Mouse (Mus musculus) erythroid progenitor cell, adult 5-6 weeks (primary cell): Measurements from ENCODE around the gene Zbtb42. TPM values are rescaled to one million over a fixed set of nuclear protein-coding genes. Genes with fewer than 3 reads are reported as not detected.

Source experiments
- ATAC-seq: replicated peaks from 2 replicates; pipeline ENCODE4 v1.8.0; 2016; ENCODE audit warnings: moderate number of reproducible peaks, mild to moderate bottlenecking, moderate TSS enrichment, inconsistent platforms; ENCODE audit not compliant: poor library complexity, low FRiP score, severe bottlenecking
- total RNA-seq, 2 experiments: library from RNA; stranded (forward) in 1 of 2; stranded (reverse) in 1 of 2; fragments of 150-400 nt in 1 of 2; fragments of 186-747, 209-891 nt in 1 of 2; gene quantifications; 2 replicates each; pipeline versions ENCODE4 v1.2.3 to v1.2.4; 2015 to 2017; ENCODE audit warnings: low replicate concordance in 2 of 2

The Zbtb42 gene
- total RNA-seq (2015; ENCODE audit: low replicate concordance), result 10.1 TPM in 1 of 2 replicates, not detected in the other
- 0.39 TPM in 1 of 2 replicates, not detected in the other for total RNA-seq (2017; ENCODE audit: low replicate concordance)

DNA sequence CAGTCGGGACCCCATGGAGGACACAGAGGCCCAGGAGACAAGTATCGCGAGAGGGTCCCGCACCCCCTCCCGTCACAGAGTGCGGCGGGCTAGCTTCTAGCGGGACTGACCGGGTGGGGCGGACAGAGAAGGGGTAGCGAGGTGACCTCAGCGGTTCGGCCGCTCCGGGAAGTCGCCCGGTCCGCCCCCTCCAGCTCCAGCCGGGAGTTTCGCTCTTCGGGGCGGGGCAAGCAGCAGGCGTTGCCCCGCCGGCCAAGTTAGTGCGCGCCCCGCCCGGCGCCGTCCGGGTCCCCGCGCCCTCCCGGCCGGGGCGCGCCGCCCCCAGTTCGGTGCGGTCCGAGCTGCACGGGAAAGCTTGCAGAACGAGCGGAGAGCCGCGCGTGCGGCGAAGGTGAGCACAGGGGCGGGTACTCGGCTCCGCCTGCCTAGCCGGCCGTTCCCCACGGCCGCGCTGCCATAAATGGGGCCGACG, at the start of gene Zbtb42:
Zbtb42 (plus strand) TSS at position 274 of the 472 bp plus-strand sequence.
- no peak for ATAC-seq

DNA sequence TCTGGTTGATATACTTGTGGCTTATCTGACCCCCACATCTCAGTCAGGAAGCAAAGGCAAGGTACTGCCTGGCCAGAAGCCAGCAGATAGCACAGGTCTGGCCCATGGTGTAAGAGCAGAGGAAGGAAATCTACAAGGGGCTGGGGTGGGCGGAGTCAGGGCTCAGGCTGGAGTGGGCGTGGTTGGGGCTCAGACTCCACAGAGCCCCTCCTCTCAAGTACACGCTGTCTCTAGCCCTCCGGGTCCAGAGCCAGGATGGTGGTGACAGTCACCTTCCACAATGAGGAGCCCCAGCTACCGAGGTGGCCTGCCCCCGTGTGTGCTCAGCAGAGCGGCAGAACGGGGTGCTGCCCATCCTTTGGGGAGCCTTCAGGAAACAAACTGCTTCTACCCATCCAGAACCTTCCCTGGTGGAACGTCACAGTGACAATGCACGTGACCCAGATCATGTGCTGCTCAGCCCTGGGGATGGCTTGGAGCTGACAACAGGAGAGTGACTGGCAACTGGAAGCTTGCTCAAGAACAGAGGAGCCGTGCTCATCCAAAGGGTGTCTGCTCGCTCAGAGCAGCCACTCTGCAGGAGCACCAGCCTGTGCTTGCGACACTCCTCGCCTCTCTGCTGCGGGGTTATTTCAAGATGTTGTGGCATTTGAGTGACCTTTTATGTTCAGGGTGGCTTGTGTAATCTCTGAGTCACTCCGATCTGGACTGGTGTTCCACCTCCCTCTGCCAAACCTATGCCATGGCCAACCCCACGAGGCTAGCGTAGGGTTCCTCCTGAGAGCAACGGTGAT, 49.5 kb upstream of the Zbtb42 start:
- ATAC-seq, result no peak

DNA sequence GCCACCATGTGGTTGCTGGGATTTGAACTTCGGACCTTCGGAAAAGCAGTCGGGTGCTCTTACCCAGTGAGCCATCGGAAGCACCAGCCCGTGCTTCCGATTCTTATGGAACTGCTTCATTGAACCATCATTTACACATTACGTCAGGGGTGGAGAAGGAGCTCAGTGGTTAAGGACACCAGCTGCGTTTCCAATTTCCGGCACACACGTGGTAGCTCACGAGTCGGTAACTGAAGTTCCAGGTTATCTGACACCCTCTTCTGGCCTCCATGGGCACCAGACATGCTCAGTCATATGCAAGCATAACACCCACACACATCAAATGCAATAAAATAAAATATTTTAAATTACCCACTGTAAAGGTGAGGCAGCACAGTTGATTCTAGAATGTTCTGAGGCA, 48.6 kb upstream of the Zbtb42 start:
- ATAC-seq, result no peak

DNA sequence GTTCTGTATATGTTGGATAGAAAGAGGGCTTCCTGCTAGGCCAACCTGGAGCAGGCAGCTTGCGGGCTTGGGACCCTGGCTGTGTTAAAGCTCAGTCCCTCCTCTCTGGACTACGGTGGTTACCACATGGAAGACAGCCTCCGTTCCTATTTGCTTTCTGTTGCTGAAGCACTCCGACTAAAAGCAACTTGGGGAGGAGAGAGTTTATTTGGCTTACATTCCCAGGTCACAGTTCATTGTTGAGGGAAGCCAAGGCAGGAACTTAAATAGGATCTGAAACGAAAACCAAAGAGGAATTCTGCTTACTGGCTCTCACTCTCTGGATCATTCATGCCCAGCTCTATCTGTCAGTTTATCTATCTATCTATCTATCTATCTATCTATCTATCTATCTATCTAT, 47.8 kb upstream of the Zbtb42 start:
- no peak for ATAC-seq

DNA sequence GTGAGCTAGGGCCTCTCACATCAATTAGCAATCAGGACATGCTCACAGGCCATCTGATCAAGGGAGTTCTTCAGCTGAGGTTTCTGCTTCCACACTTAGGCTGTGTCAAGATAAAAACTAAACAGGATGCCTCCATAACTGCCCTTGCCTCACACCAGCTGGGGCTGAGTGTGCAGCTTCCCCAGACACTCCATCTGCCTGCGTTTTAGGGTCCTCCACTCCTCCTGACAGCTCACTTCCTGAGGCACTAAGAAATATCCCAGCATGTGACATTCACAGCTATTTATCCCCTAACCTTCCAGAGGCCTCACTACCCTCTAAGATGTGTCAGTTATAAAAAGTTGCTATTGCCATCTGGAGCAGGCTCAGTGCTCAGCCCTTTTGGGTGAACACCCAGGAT, 47.2 kb upstream of the Zbtb42 start:
- ATAC-seq, result no peak

DNA sequence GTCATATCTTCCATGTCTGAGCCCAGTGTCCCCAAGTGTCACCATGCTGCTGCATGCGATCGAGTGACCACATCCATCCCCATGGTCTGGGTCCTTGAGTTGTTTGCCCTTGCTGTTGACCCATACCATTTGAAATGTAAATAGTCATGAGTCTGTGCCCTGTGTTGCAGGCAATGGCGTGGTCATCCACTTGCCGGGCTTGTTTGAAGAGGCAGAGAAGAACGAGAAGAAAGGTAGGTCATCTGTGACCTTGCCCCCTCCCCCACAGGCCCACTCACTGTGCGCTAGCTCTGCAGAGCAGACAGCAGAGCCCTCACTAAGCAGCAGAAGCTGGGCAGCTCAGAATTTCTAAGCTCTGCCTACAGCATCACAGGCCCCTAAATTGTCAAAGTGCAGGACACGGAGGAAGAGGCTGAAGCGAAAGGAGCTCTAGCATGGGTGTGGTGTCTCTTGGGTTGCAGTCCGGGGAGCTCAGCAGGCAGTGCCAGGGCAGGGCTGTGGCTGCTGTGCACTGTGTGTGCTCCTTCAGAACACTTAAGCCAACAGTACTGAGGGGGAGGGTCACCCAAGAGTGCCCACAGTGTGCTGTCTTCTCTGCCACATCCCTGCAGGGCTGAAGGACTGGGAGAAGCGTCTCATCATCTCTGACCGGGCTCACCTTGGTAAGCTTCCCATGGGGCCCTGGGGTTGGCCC, 46.4 kb upstream of the Zbtb42 start:
- ATAC-seq, result no peak

DNA sequence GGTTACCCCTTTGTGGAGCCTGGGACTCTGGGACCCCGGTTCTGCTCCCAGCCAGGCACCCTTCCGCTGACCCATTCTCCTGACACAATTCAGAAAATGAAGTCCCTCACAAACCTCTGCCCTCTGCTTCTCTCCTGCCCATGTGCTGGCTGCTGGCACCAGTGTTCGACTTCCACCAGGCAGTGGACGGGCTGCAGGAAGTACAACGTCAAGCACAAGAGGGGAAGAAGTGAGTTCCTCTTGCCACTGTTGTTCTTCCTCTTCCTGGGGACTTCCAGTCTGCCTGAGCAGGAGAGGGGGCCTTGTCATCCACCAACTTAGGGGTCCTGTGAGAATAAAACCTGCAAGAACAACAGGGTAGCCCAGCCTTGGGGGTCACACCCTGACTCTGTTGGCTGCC, 45.7 kb upstream of the Zbtb42 start:
- ATAC-seq, result no peak

DNA sequence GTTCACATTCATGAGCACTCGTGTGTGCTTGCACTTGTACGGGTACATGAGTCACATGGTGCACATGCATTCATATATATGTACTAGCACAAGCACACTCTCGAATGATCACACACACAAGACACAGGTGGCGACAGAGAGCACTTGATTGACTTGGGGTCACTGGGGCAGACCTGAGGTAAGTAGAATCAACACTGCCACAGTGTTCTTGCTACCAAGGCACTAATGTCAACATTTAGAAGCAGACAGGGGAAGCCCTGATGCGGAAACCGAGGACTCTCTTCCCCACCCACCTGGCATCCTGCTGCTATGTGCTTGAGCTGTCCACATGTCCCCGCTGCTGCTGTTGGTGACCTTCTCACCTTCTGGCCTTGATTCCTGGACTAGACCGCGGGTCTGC, 44.9 kb upstream of the Zbtb42 start:
- ATAC-seq, result no peak

DNA sequence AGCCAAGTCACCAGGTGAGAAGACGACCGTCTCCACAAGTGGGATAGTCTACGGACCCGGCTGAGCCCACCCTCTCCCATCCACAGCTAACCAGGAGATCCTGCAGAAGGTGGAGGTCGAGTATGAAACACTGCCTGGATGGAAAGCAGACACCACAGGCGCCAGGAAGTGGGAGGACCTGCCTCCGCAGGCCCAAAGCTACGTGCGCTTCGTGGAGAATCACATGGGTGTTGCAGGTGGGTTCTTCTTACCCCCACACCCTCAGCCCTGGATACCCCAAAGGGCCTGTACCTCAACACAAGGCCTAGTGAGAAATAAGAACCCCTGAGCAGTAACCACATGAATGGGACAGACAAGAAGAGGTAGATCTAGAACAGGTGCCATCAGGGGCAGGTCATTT, 39.1 kb upstream of the Zbtb42 start:
- ATAC-seq, result no peak

DNA sequence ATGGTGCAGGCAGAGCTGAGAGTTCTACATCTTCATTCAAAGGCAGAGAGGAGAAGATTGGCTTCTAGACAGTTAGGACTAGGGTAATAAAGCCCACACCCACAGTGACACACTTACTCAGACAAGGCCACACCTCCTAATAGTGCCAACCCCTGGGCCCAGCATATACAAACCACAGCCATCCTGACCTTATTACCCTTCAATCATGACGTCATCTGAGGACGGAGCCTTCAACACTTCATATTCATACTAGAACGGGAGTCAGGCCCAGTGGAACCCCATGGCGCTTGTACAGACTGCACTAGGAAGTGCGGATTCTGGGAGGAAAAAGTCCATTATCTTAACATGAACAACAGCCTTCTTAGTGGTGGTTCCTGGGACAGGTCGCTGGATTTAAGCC, 35.5 kb upstream of the Zbtb42 start:
- ATAC-seq, result no peak

DNA sequence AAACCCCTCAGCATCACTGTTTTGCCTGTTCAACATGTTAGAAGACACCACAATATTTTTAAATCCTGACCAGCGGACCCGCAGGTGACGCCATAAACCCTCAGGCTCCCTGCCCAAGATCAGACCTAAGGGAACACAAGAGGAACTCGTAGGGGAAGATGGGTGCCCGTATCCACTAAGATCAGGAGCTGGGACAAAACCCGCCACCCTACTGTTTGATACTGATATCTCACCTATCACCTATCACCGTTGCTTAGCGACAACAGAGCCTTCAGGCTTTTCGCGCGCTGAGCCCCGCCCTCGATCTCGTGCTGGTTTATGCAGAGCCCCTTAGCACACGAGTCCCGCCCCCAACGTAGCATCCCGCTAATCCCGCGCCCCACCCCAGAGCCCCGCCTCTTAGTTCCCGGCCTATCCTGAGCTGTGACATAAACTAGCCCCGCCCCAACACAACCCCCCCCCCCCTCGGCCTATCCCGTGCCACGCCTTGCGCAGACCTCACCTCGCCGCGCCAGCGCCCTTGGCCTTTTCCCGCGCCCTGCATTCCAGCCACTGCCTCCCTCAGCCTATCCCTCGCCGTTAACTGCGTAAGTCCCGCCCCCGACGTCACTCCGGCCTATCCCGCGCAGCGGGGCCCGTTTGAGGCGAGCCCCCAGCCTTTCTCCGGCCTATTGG, 34.3 kb upstream of the Zbtb42 start, which contains the start of gene Siva1:
Siva1 (plus strand) TSS at position 500 of the 675 bp plus-strand sequence.
- peak; percentile 91 for ATAC-seq

DNA sequence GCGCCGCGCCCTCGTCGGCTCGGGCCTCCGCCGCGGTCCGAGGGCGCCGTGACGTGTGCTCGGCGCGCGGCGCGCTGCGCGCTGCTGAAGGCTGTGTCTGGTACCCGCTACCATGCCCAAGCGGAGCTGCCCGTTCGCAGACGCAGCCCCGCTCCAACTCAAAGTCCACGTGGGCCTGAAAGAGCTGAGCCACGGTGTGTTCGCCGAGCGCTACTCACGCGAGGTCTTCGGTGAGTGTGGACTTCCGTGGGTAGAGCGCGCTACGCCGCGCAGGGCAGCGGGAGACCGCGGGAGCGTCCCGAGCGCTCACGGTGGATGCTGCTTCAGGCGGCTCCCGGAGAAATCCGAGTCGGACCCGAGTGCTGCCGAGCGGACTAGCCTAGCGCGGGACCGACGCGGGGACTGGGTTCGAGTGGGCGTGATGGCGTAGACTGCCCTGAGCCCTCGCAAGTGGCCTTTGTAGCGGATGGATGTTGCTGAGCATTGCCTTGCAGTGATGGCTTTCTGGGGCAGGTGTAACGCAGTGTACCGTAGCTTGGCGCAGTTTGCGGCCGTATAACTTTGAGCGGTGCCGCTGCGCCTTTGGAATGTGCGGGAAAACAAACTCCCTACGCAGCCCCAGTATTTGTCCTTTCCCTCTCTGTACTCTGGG, 33.6 kb upstream of the Zbtb42 start:
- peak; percentile 40 for ATAC-seq

DNA sequence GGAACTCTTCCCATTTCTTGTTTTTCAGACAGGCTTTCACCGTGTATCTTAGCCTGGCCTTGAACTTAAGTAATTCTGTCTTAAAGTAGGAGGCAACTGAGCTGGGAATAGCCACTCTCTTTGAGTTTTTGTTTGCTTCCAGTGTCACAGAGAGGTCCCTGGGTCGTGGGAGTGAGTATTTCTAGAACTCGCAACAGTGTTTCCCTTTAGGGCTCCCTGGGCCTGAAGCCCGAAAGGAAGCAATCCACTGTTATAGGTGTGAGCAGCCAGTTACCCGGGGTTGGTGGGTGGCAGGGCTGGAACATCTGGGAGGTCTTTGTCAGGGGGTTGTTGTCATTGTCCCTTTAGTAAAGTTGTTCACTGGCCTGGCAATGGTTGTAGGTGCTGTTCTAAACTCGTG, 32.5 kb upstream of the Zbtb42 start:
- ATAC-seq, result no peak

DNA sequence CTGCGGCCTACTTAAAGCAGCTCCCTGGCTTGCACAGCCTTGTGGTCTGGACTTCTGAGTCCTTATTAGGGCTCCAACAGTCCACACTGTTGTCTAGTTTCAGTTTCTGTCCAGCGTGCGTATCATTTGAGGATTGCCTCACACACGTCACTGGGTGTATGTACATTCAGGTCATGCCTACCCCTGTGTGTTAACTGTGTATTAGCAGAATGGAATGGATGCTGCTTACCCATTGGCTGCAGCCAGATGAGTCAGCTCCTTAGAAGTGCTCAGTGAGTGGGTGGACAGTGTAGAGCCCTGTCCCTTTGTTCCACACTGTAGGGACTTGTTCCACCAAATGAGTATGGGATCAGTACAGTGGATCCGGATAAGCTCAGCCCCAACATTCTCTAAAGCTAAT, 30.5 kb upstream of the Zbtb42 start:
- no peak for ATAC-seq

DNA sequence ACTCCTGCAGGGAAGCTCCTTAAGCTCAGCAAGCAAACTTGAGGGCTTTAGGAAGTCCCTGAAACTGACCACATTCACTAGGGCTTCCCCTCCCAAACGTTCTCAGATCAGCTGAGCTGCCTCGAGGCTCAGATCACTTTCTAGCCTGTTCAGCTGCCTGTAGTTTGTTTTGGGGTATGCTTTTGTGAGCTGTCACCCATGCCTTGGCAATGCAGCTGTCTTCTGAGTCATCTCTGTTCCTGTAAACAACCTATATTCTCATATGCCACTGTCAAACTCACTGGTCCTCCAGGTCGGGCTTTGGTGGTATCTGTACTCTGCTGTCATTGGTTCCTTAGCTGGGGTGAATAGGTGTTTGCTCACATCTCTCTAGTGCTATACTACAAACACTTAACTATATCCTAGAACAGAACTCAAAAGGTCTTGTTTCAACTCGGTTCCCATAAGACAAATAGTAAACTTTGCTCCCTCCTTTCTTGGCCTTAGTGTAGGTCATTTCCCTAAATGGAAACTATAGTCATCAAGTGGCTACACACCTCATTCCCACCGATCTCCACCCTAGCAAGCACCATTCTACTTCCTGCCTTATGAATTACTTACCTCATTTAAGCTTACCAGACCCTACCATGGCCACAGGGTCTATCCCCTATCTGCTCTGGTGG, 26.7 kb upstream of the Zbtb42 start:
- ATAC-seq, result no peak

DNA sequence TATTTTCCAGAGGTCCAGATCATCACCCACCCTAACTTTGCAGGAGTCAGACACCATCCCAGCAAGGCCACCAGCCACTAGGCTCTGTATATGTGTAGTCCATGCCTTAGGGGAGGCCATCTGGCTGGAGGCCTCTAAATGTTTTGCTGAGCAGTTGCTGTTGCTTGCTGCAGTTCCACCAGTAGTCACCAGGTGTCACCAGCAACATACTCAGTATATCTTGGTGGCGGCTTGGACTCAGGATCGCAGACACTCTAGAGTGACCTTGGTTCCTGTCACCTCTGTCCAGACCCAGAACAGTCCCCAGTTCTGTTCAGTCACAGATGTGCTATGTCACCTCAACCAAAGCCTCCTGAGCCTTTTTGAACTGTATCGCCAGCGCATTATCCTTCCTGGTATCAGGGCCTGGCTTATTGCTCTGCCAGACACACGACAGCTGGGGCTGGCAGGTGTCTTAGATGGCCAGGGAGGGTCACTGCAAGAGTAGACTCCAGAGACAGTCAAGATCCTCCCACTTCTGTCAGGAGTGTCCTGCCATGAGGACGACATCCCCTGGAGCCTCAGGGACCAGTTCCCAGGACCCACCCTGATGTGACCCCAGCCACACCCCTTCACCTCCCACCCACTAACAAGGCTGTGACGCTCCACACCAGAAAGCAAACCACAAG, 25.3 kb upstream of the Zbtb42 start:
- peak; percentile 80 for ATAC-seq

DNA sequence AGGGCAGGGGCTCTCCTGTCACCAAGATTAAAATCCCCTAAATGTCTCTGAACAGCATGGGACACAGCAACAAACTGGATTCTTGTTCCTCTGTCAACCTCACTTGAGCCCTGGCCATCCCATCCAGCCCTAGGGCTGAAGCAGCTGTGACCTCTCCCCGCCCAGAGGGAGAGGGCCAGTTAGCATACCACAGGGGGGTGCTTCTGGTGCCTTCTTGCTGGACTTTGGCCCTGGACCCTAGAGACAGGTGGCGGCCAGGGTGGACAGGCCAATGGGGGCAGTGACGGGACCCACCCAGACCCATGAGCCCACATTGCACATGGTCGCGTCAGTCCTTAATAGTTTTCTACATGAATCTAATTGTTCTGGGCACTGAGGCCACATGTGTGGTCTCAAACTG, 24.6 kb upstream of the Zbtb42 start:
- no peak for ATAC-seq

DNA sequence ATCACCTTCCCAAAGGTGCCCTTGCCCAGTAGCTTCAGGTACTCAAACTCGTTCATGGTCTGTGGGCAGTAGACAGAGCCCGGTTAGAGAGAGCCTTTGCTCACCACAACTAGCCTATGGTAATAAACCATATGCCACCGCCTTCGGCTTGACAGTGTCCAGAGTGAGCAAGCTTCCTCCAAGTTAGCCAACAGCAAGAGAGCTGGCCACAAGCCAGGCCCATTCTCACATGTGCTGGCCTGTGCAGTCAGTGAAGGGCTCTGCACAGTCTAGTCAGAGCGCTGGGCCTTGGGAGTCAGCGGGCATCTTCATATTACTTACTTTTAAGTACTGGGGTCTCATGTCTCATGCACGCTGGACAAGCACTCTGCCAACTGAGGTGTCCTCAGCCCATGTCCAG, 20.0 kb upstream of the Zbtb42 start:
- ATAC-seq, result no peak

DNA sequence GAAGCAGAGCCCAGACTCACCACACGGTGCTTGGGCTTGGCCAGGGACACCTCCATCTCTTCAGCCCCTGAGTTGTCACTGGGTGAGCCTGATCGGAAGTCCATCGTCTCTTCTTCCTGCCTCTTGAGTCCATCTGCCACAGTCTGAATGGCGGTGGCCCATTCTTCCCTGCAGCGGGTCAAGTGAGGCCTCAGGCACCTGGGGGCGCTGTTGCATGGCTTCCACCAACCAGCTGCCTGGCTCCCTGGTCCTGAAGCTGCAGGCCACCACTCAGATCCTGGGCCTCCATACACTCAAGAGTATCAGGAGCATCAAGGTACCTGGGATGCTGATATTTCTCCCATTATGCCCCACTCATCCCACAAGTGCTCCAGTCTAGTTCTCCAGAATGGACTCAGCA, 19.5 kb upstream of the Zbtb42 start:
- no peak for ATAC-seq
